Mouse (Mus musculus) forebrain, embryonic 15.5 days (tissue): Measurements from ENCODE around the gene Kif26b. TPM values are rescaled to one million over a fixed set of nuclear protein-coding genes. Genes with fewer than 3 reads are reported as not detected.

Experiments
- ATAC-seq: fragments of 200-750 bp; cut with Nextera tagmentation; replicated peaks from 2 replicates; pipeline ENCODE4 v1.8.0; 2017; ENCODE audit warnings: mild to moderate bottlenecking, moderate TSS enrichment, moderate library complexity
- H3K27ac ChIP-seq: fragments of 300-500 bp; sonication (generic); replicated peaks from 2 replicates; pipeline ENCODE4 v1.5.1; 2015; ENCODE audit warnings: mild to moderate bottlenecking, inconsistent platforms
- H3K27me3 ChIP-seq: fragments of 300-500 bp; sonication (generic); 2 replicates; pipeline ENCODE4 v1.6.1; 2015; ENCODE audit warnings: inconsistent platforms
- H3K36me3 ChIP-seq: fragments of 300-500 bp; sonication (generic); 2 replicates; pipeline ENCODE4 v1.6.1; 2015; ENCODE audit warnings: mild to moderate bottlenecking, inconsistent platforms
- H3K4me1 ChIP-seq: fragments of 300-500 bp; sonication (generic); 2 replicates; pipeline ENCODE4 v1.6.1; 2015; ENCODE audit warnings: inconsistent platforms
- H3K4me2 ChIP-seq: fragments of 300-500 bp; sonication (generic); replicated peaks from 2 replicates; pipeline ENCODE4 v1.6.1; 2015; ENCODE audit warnings: mild to moderate bottlenecking, inconsistent platforms
- H3K4me3 ChIP-seq: fragments of 300-500 bp; sonication (generic); 2 replicates; pipeline ENCODE4 v1.5.1; 2015; ENCODE audit warnings: mild to moderate bottlenecking, inconsistent platforms
- H3K9ac ChIP-seq: fragments of 300-500 bp; sonication (generic); replicated peaks from 2 replicates; pipeline ENCODE4 v1.6.1; 2015; ENCODE audit warnings: mild to moderate bottlenecking, inconsistent platforms
- H3K9me3 ChIP-seq: fragments of 300-500 bp; sonication (generic); 2 replicates; pipeline ENCODE4 v1.6.1; 2016; ENCODE audit warnings: inconsistent platforms
- WGBS: fragments of 180-500 bp; shearing (Covaris S2); methylation state at CpG from one replicate; pipeline ENCODE4 v1.1.7; 2015; ENCODE audit warnings: mixed read lengths; 5-methylcytosine and 5-hydroxymethylcytosine counted together
- polyA plus RNA-seq: library from polyadenylated mRNA; unstranded; fragments of >200 nt; fragmentation: Nextera tagmentation; extraction: Ambion mirVana; gene quantifications from 2 replicates; pipeline ENCODE4 v1.2.1, GENCODE M21; 2015

Kif26b gene
- polyA plus RNA-seq, 1 experiment from 2014 or later, result 4.3 TPM

- Histone ChIP-seq H3K9ac (no peak overlapping the region), H3K27me3 (no peaks in the 10 kb centered on the region), H3K27ac (no peak overlapping the region), H3K9me3 (no peaks in the 10 kb centered on the region), H3K4me1 (no peaks in the 10 kb centered on the region), H3K4me3 (no peak overlapping the region), H3K36me3 (no peaks in the 10 kb centered on the region), H3K4me2 (no peak overlapping the region)
- 95% methylated on average over 2 of the region's 2 CpGs for WGBS
- no peak for ATAC-seq
Observed at GRCm38 (mm10) chr1:178716411-178716810, 187.5 kb downstream of the Kif26b start.

DNA sequence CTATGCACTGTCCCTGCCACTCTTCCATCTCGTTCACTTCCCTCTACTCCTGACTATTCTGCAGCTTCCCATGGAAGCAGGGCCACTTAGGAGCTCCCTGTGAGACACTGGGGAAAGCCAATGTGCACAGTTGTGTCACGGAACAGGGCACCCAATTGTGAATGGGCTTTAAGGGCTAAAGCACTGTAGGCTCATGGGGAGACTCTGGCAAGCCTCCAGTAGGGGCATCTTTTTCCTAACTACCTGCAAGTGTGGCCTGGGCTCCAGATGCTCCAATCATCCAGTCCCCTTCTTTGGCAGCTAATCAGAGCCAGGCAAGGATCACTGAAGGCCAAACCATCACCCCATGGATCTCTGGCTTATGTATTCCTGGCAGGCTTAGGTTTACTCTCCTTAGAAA lies 191.9 kb downstream of the Kif26b start:
- 52% methylated on average over 2 of the region's 2 CpGs for WGBS
- Histone ChIP-seq H3K4me1 (no peaks in the 10 kb centered on the region), H3K4me3 (no peak overlapping the region), H3K36me3 (no peaks in the 10 kb centered on the region), H3K9me3 (no peaks in the 10 kb centered on the region), H3K9ac (no peak overlapping the region), H3K4me2 (no peak overlapping the region), H3K27me3 (no peaks in the 10 kb centered on the region), H3K27ac (no peak overlapping the region)
- no peak for ATAC-seq

GRCm38 (mm10) chr1:178722793-178723192 lies 193.9 kb downstream of the Kif26b start:
- Histone ChIP-seq H3K4me3 (no peak overlapping the region), H3K9me3 (no peaks in the 10 kb centered on the region), H3K9ac (no peak overlapping the region), H3K4me2 (no peak overlapping the region), H3K27ac (no peak overlapping the region), H3K36me3 (no peaks in the 10 kb centered on the region), H3K27me3 (no peaks in the 10 kb centered on the region), H3K4me1 (no peaks in the 10 kb centered on the region)
- ATAC-seq, result no peak
- WGBS, result 77% methylated on average over 4 of the region's 4 CpGs

DNA sequence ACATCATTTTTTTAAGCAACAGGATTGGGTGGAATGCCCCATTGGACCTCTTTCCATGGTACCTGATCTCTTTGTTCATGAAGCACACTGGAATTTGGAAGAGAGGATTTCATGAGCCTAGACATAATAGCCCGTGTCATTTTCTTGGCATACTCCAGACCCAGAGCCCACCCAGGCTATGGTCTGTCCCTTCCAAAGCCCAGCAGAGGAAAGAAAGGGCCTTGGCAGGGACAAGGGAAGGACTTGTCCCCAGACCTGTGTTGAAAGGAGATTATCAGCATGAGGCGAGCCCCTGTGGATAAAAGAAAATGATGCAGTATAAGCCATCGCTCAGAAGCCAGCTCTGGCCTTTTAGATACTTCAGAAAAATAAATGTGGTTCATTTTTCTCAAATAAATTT lies 196.6 kb downstream of the Kif26b start:
- no peaks in the 10 kb centered on the region for H3K4me1 ChIP-seq
- 25% methylated on average over 3 of the region's 3 CpGs for WGBS
- H3K9me3 ChIP-seq, result no peaks in the 10 kb centered on the region
- no peak for ATAC-seq
- no peak overlapping the region for H3K9ac ChIP-seq
- no peak overlapping the region for H3K4me2 ChIP-seq
- H3K27ac ChIP-seq, result no peak overlapping the region
- no peak overlapping the region for H3K4me3 ChIP-seq
- H3K36me3 ChIP-seq, result no peaks in the 10 kb centered on the region
- H3K27me3 ChIP-seq, result no peaks in the 10 kb centered on the region

- Histone ChIP-seq H3K4me3 (no peak overlapping the region), H3K36me3 (no peaks in the 10 kb centered on the region), H3K9me3 (no peaks in the 10 kb centered on the region), H3K4me2 (no peak overlapping the region), H3K27ac (no peak overlapping the region), H3K9ac (no peak overlapping the region), H3K4me1 (no peaks in the 10 kb centered on the region), H3K27me3 (no peaks in the 10 kb centered on the region)
- 90% methylated on average over 6 of the region's 6 CpGs for WGBS
- no peak for ATAC-seq
Observed at GRCm38 (mm10) chr1:178728256-178728655, 199.3 kb downstream of the Kif26b start.

DNA sequence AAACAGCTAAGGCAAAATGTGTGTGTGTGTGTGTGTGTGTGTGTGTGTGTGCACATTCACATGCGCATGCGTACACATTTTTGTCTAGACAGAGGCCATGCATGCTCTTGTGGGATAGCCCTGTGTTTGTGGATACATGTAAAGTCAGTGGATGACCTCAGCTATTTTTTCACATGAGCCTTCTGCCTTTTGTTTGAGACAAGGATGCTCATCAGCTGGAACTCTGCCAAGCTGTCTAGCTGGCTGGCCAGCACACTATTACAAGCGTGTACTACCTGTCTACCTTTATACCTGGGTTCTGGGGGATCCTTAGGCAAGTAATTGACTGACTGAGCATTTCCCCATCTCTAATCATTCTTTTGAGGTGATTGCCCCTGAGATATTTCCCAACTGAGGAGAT lies 201.3 kb downstream of the Kif26b start:
- WGBS, result 90% methylated on average over 3 of the region's 3 CpGs

GRCm38 (mm10) chr1:178733035-178733434 lies 204.1 kb downstream of the Kif26b start:
- H3K27me3 ChIP-seq, result no peaks in the 10 kb centered on the region
- WGBS, result 72% methylated on average over 9 of the region's 9 CpGs
- ATAC-seq, result no peak

More for the DNA sequence above, 201.3 kb downstream of the Kif26b start:
- ATAC-seq, result no peak
- Histone ChIP-seq H3K4me1 (no peaks in the 10 kb centered on the region), H3K9ac (no peak overlapping the region), H3K36me3 (no peaks in the 10 kb centered on the region), H3K4me2 (no peak overlapping the region), H3K27ac (no peak overlapping the region), H3K4me3 (no peak overlapping the region), H3K9me3 (no peaks in the 10 kb centered on the region), H3K27me3 (no peaks in the 10 kb centered on the region)

GRCm38 (mm10) chr1:178734576-178734975 lies 205.7 kb downstream of the Kif26b start:
- no peak for ATAC-seq
- Histone ChIP-seq H3K27me3 (no peaks in the 10 kb centered on the region), H3K27ac (no peak overlapping the region), H3K4me3 (no peak overlapping the region), H3K4me2 (no peak overlapping the region), H3K9me3 (no peaks in the 10 kb centered on the region), H3K9ac (no peak overlapping the region), H3K4me1 (no peaks in the 10 kb centered on the region), H3K36me3 (no peaks in the 10 kb centered on the region)
- 67% methylated on average over 4 of the region's 4 CpGs for WGBS

More at GRCm38 (mm10) chr1:178733035-178733434, 204.1 kb downstream of the Kif26b start:
- no peaks in the 10 kb centered on the region for H3K36me3 ChIP-seq
- H3K27ac ChIP-seq, result no peak overlapping the region
- no peaks in the 10 kb centered on the region for H3K9me3 ChIP-seq
- no peak overlapping the region for H3K4me3 ChIP-seq
- no peak overlapping the region for H3K4me2 ChIP-seq
- H3K4me1 ChIP-seq, result no peaks in the 10 kb centered on the region
- no peak overlapping the region for H3K9ac ChIP-seq

- Histone ChIP-seq H3K36me3 (no peaks in the 10 kb centered on the region), H3K9ac (no peak overlapping the region), H3K4me2 (no peak overlapping the region), H3K27ac (no peak overlapping the region), H3K9me3 (no peaks in the 10 kb centered on the region), H3K4me1 (no peaks in the 10 kb centered on the region), H3K27me3 (no peaks in the 10 kb centered on the region), H3K4me3 (no peak overlapping the region)
- 94% methylated on average over 2 of the region's 2 CpGs for WGBS
- no peak for ATAC-seq
Observed at GRCm38 (mm10) chr1:178736931-178737330, 208.0 kb downstream of the Kif26b start.

- Histone ChIP-seq H3K36me3 (no peaks in the 10 kb centered on the region), H3K4me1 (peaks cover 11% of the 10 kb centered on the region), H3K9me3 (no peaks in the 10 kb centered on the region), H3K4me2 (no peak overlapping the region), H3K27ac (no peak overlapping the region), H3K9ac (no peak overlapping the region), H3K4me3 (no peak overlapping the region), H3K27me3 (no peaks in the 10 kb centered on the region)
- no peak for ATAC-seq
- 91% methylated on average over 5 of the region's 5 CpGs for WGBS
Observed at GRCm38 (mm10) chr1:178743820-178744219, 214.9 kb downstream of the Kif26b start.

- H3K9me3 ChIP-seq, result no peaks in the 10 kb centered on the region
- 63% methylated on average over 7 of the region's 7 CpGs for WGBS
- H3K4me1 ChIP-seq, result peaks cover 11% of the 10 kb centered on the region
- H3K36me3 ChIP-seq, result no peaks in the 10 kb centered on the region
- H3K9ac ChIP-seq, result no peak overlapping the region
- H3K4me3 ChIP-seq, result no peak overlapping the region
- no peak overlapping the region for H3K27ac ChIP-seq
- ATAC-seq, result no peak
- H3K4me2 ChIP-seq, result no peak overlapping the region
- H3K27me3 ChIP-seq, result no peaks in the 10 kb centered on the region
Observed at GRCm38 (mm10) chr1:178744526-178744925, 215.6 kb downstream of the Kif26b start.

DNA sequence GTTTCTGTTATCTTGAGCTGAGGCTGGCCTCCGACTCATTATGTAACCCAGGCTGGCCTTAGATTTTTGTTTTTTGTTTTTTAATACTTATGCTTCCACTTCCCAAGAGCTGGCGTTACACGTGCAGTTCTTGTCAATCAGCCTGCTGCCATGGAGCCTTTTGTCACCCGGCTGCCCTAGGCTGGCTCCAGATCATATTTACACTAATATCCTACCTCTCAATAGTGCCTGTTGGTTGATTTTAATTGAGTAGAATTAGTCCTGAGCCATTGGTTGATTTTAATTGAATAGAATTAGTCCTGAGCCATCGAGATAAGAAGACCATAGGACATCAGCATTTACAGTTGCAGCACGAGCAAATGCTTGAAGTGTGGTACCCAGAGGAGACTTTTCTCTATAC lies 216.0 kb downstream of the Kif26b start:
- Histone ChIP-seq H3K4me3 (no peak overlapping the region), H3K9ac (no peak overlapping the region), H3K27ac (no peak overlapping the region), H3K4me2 (no peak overlapping the region), H3K9me3 (no peaks in the 10 kb centered on the region), H3K27me3 (no peaks in the 10 kb centered on the region), H3K4me1 (peaks cover 11% of the 10 kb centered on the region), H3K36me3 (no peaks in the 10 kb centered on the region)
- 50% methylated on average over 6 of the region's 6 CpGs for WGBS
- ATAC-seq, result no peak

- WGBS, result 65% methylated on average over 6 of the region's 6 CpGs
- Histone ChIP-seq H3K36me3 (no peaks in the 10 kb centered on the region), H3K4me2 (no peak overlapping the region), H3K27me3 (no peaks in the 10 kb centered on the region), H3K9me3 (no peaks in the 10 kb centered on the region), H3K4me1 (peaks cover 11% of the 10 kb centered on the region), H3K9ac (no peak overlapping the region), H3K27ac (no peak overlapping the region), H3K4me3 (no peak overlapping the region)
- no peak for ATAC-seq
Observed at GRCm38 (mm10) chr1:178745471-178745870, 216.5 kb downstream of the Kif26b start.
